Comparison of ENCODE assay signal across 8 mouse cellular contexts in the genomic region with DNA sequence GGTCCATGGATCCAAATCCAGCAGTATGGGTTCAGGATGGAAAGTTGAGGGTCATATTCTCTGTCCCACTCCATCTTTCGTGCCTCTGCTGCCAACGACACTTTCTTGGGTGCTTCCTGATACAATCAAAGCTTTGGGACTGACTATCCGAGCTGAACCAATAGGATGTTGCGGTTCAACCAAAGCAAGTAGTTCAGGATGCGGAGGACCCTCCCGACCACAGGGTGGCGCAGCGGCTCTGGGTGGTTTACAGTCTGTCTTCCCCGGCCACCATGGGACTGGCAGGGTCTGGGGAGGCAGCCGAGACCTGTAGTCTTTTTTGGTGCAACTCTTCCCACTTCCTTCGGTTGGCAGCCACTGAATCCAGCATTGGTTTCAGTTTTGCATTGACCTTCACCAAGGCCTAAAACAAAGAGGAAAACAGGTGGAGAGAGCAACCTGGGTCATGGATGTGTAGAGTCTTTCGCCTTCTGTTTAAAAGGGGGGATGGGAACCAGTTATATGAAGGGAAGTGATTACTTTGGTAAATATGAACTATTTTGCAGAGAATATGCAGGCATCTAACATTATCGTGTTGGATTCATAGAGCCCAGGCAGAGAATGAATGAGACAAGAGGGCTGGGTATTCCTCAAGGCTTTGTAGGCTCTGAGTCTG. TPM values are rescaled to one million over a fixed set of nuclear protein-coding genes. Genes with fewer than 3 reads are reported as not detected.
A peak's percentile ranks its signal among the peaks of the same experiment; 100 is the strongest.
DNase-seq lines count a peak whose midpoint lies in the region; ATAC-seq and TF ChIP-seq lines count a peak whose summit lies in the region.

No protein-coding gene starts in this region.

- ATAC-seq in activated CD4-positive, CD25-positive, alpha-beta regulatory T cell, adult 4 months, result peak; percentile 93
- ATAC-seq in common myeloid progenitor, adult 5-6 weeks (replicated peaks; ENCODE audit: low read depth, poor library complexity, severe bottlenecking), result peak; percentile 98
- no peak for ATAC-seq in lung, embryonic 14.5 days (ENCODE audit: insufficient read depth)

- peak; percentile 74 for TF ChIP-seq CTCF in lung, embryonic 14.5 days (IDR thresholded peaks at IDR 0.05; ENCODE audit: low read depth)

- peak; percentile 75 for DNase-seq in CD4-positive helper T cell, adult 2 months (ENCODE audit: low read depth, low spot score)
- DNase-seq in heart, adult 9 months (ENCODE audit: low spot score in 2 of 2), result peak; percentile 44 to 54
- DNase-seq in kidney, postnatal 25 days, result peak; percentile 79 to 81
- peak; percentile 80 for DNase-seq in lung, embryonic 14.5 days
- peak; percentile 48 for DNase-seq in right cerebral cortex, adult 18-20 months
- DNase-seq in urinary bladder, postnatal 25 days (ENCODE audit: low spot score), result peak; percentile 21

- no peaks in the 10 kb centered on the region for H3K27me3 ChIP-seq in lung, embryonic 14.5 days (ENCODE audit: insufficient read depth, low read length)

- H3K9ac ChIP-seq in lung, embryonic 14.5 days, result no peak overlapping the region

- peaks cover 25% of the 10 kb centered on the region for H3K4me1 ChIP-seq in lung, embryonic 14.5 days (ENCODE audit: insufficient read depth)

- no peak overlapping the region for H3K4me3 ChIP-seq in lung, embryonic 14.5 days (ENCODE audit: low read depth, low read length)

- H3K9me3 ChIP-seq in lung, embryonic 14.5 days (ENCODE audit: low read depth, low read length), result no peaks in the 10 kb centered on the region

- no peak overlapping the region for H3K4me2 ChIP-seq in lung, embryonic 14.5 days

- WGBS in lung, embryonic 14.5 days, result 42% methylated on average over 13 of the region's 13 CpGs

- no peaks in the 10 kb centered on the region for H3K36me3 ChIP-seq in lung, embryonic 14.5 days (ENCODE audit: insufficient read depth)

- peak overlapping the region; percentile 5; the same call in 1 of the 2 replicates for H3K27ac ChIP-seq in lung, embryonic 14.5 days (ENCODE audit: low read depth)

RNA-seq across cellular contexts. Expression of gene Ttc30a1, which starts 9.2 kb away (rescaled TPM):
- polyA plus RNA-seq in activated CD4-positive, CD25-positive, alpha-beta regulatory T cell, adult 4 months (2017; shearing (Covaris generic)), result under 1 TPM; 0.93 to 0.99 TPM
- total RNA-seq in common myeloid progenitor, adult 5-6 weeks (2017), result 4.5 and 5.1 TPM in 2 replicates
- 9.0 and 9.4 TPM in 2 replicates for polyA plus RNA-seq in lung, embryonic 14.5 days (2014; fragmentation: Nextera tagmentation; extraction: Ambion mirVana)

RNA-seq across cellular contexts. Expression of gene Ttc30a2, which starts 13.0 kb away (rescaled TPM):
- polyA plus RNA-seq in activated CD4-positive, CD25-positive, alpha-beta regulatory T cell, adult 4 months (2017; shearing (Covaris generic)), result not detected
- total RNA-seq in common myeloid progenitor, adult 5-6 weeks (2017), result not detected in 2 replicates
- polyA plus RNA-seq in lung, embryonic 14.5 days (2014; fragmentation: Nextera tagmentation; extraction: Ambion mirVana), result 0.14 and 0.33 TPM in 2 replicates

RNA-seq across cellular contexts. Expression of gene Ttc30b, which starts 52.6 kb away (rescaled TPM):
- polyA plus RNA-seq in activated CD4-positive, CD25-positive, alpha-beta regulatory T cell, adult 4 months (2017; shearing (Covaris generic)), result 1 to 10 TPM in 1 of 2 experiments, under 1 TPM in 1; 0.52 to 1.5 TPM
- total RNA-seq in common myeloid progenitor, adult 5-6 weeks (2017), result 3.2 and 5.1 TPM in 2 replicates
- polyA plus RNA-seq in lung, embryonic 14.5 days (2014; fragmentation: Nextera tagmentation; extraction: Ambion mirVana), result 10.1 and 13.1 TPM in 2 replicates

Comparison
In these comparisons a context has a peak if more than half of its experiments do, and no peak if none do; other contexts are left out.
1. DNase-seq: peak in every context shown above with its lines; median percentile 80 in kidney, postnatal 25 days; 80 in lung, embryonic 14.5 days; 75 in CD4-positive helper T cell, adult 2 months; 49 in heart, adult 9 months; 48 in right cerebral cortex, adult 18-20 months; 21 in urinary bladder, postnatal 25 days.